Mouse (Mus musculus): Measurements from ENCODE around the gene Zp1. TPM values are rescaled to one million over a fixed set of nuclear protein-coding genes. Genes with fewer than 3 reads are reported as not detected.

Zp1 gene
- total and polyA plus RNA-seq, 2 experiments, result not detected

DNA sequence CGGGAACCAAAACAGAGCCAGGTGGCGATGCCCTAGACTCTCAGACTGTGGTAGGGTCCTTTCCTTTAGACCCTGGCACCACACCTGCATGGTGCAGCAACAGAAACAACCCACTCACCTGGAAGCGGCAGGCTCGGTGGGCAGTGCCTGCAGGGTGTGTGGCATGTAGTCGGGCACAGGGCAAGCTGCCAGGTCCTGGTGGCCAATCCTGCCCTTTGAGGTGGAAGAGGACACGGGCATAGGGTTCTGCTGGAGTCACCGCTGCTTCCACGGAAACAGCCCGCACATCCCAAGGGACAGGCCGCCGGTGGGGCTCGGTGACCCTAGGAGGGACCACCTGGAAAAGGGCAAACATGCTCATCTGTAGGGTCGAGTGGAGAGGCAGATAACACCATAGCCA, 54.1 kb downstream of the Zp1 start:
- Histone ChIP-seq H3K4me3 (ENCODE audit: insufficient read depth, low read depth, low read length) (no peak overlapping the region), H3K4me1 (ENCODE audit: control insufficient read depth, insufficient read depth, low read length) (no peaks in the 10 kb centered on the region), H3K27ac (replicated peaks; ENCODE audit: insufficient read depth, low read depth, low read length) (no peak overlapping the region), H3K79me2 (ENCODE audit: control insufficient read depth, insufficient read depth, low read length) (no peaks in the 10 kb centered on the region), H3K36me3 (ENCODE audit: control insufficient read depth, insufficient read depth, low read length) (no peaks in the 10 kb centered on the region), H3K9ac (ENCODE audit: low read depth, low read length) (no peak overlapping the region), H3K27me3 (ENCODE audit: control insufficient read depth, insufficient read depth, low read length) (no peaks in the 10 kb centered on the region)
- DNase-seq (ENCODE audit: extremely low read depth, low read depth, low spot score), result no peak
- no peak for TF ChIP-seq POLR2A (IDR thresholded peaks at IDR 0.05; ENCODE audit: extremely low read depth, insufficient read depth, low read length)
- TF ChIP-seq CTCF (IDR thresholded peaks at IDR 0.05; ENCODE audit: low read depth, low read length), result no peak
- 93% methylated on average over 13 of the region's 13 CpGs for WGBS

Other genes with a start within 250 kb of the Zp1 start
- not detected in 2 replicates for gene Pga5, start 242.6 kb downstream of the Zp1 start, total RNA-seq (2014; rRNA removed)
- gene Pga5, start 242.6 kb downstream of the Zp1 start, polyA plus RNA-seq (2012; rRNA removed), result 0.14 TPM in 1 of 2 replicates, not detected in the other
- 2.9 and 3.0 TPM in 2 replicates for gene Vps37c, start 231.9 kb downstream of the Zp1 start, total RNA-seq (2014; rRNA removed)
- gene Vps37c, start 231.9 kb downstream of the Zp1 start, polyA plus RNA-seq (2012; rRNA removed), result 13.1 and 18.1 TPM in 2 replicates
- 0.13 and 0.28 TPM in 2 replicates for gene Cd5, start 181.6 kb downstream of the Zp1 start, total RNA-seq (2014; rRNA removed)
- 0.17 and 0.49 TPM in 2 replicates for gene Cd5, start 181.6 kb downstream of the Zp1 start, polyA plus RNA-seq (2012; rRNA removed)
- 0.18 and 0.20 TPM in 2 replicates for gene Cd6, start 90.6 kb downstream of the Zp1 start, total RNA-seq (2014; rRNA removed)
- 0.36 and 0.44 TPM in 2 replicates for gene Cd6, start 90.6 kb downstream of the Zp1 start, polyA plus RNA-seq (2012; rRNA removed)
- 3.3 and 5.6 TPM in 2 replicates for gene Slc15a3, start 80.9 kb downstream of the Zp1 start, total RNA-seq (2014; rRNA removed)
- 6.2 and 10.6 TPM in 2 replicates for gene Slc15a3, start 80.9 kb downstream of the Zp1 start, polyA plus RNA-seq (2012; rRNA removed)
- 0.18 and 0.40 TPM in 2 replicates for gene Tmem132a, start 50.7 kb downstream of the Zp1 start, total RNA-seq (2014; rRNA removed)
- 0.75 and 0.90 TPM in 2 replicates for gene Tmem132a, start 50.7 kb downstream of the Zp1 start, polyA plus RNA-seq (2012; rRNA removed)
- 7.1 and 8.9 TPM in 2 replicates for gene Tmem109, start 38.6 kb downstream of the Zp1 start, total RNA-seq (2014; rRNA removed)
- 32.2 and 35.2 TPM in 2 replicates for gene Tmem109, start 38.6 kb downstream of the Zp1 start, polyA plus RNA-seq (2012; rRNA removed)
- gene Prpf19, start 25.4 kb downstream of the Zp1 start, total RNA-seq (2014; rRNA removed), result 95.5 and 100 TPM in 2 replicates
- 150 and 184 TPM in 2 replicates for gene Prpf19, start 25.4 kb downstream of the Zp1 start, polyA plus RNA-seq (2012; rRNA removed)
- not detected in 2 replicates for gene Ptgdr2, start 16.5 kb upstream of the Zp1 start, total RNA-seq (2014; rRNA removed)
- gene Ptgdr2, start 16.5 kb upstream of the Zp1 start, polyA plus RNA-seq (2012; rRNA removed), result not detected in 2 replicates
- gene Ccdc86, start 28.6 kb upstream of the Zp1 start, total RNA-seq (2014; rRNA removed), result 1.2 and 1.3 TPM in 2 replicates
- 4.3 and 4.4 TPM in 2 replicates for gene Ccdc86, start 28.6 kb upstream of the Zp1 start, polyA plus RNA-seq (2012; rRNA removed)
- gene Ms4a10, start 54.0 kb upstream of the Zp1 start, total RNA-seq (2014; rRNA removed), result not detected in 2 replicates
- gene Ms4a10, start 54.0 kb upstream of the Zp1 start, polyA plus RNA-seq (2012; rRNA removed), result not detected in 2 replicates
- gene Ms4a15, start 72.6 kb upstream of the Zp1 start, total RNA-seq (2014; rRNA removed), result not detected in 2 replicates
- not detected in 2 replicates for gene Ms4a15, start 72.6 kb upstream of the Zp1 start, polyA plus RNA-seq (2012; rRNA removed)
- not detected in 2 replicates for gene Ms4a18, start 97.4 kb upstream of the Zp1 start, total RNA-seq (2014; rRNA removed)
- not detected in 2 replicates for gene Ms4a18, start 97.4 kb upstream of the Zp1 start, polyA plus RNA-seq (2012; rRNA removed)
- 0.83 and 1.7 TPM in 2 replicates for gene Ms4a8a, start 160.5 kb upstream of the Zp1 start, total RNA-seq (2014; rRNA removed)
- gene Ms4a8a, start 160.5 kb upstream of the Zp1 start, polyA plus RNA-seq (2012; rRNA removed), result 0.78 and 1.9 TPM in 2 replicates
- gene 1700017D01Rik, start 210.2 kb upstream of the Zp1 start, total RNA-seq (2014; rRNA removed), result not detected in 2 replicates
- gene 1700017D01Rik, start 210.2 kb upstream of the Zp1 start, polyA plus RNA-seq (2012; rRNA removed), result not detected in 2 replicates
- gene 1700025F22Rik, start 244.7 kb upstream of the Zp1 start, total RNA-seq (2014; rRNA removed), result not detected in 2 replicates
- gene 1700025F22Rik, start 244.7 kb upstream of the Zp1 start, polyA plus RNA-seq (2012; rRNA removed), result not detected in 2 replicates